Mouse (Mus musculus): Measurements from ENCODE around the gene Dda1.

DNA sequence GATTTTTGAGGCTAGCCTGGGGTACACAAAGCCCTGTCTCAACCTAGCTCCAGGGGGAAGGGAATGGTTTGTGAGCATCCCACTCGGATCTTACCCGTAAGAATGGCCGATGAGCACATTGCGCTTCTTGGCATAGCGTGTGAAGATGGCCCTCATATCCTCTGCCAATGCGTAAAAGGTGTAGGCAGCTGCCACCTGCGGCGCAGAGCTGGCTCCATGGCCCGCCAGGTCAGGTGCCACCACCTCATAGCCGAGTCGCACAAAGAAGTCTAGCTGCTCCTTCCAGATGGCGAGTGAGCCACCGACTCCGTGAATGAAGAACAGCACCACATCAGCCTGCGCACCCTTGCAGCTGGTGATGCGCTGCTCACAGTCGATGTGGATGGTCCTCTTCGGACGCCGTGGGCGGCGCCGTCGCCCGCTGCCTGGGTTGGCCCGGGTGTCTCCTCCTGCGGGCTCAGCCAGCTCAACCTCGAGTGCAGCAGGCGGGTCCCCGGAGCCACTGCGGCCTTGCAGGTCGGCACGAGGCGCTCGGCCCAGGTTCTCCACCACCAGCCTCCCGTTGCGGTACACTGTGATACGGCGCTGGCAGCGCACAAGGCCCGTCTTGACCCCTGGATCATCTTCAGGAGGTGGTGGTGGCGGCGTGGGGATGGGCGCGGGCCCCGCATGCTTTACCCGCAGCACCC lies 7.7 kb upstream of the Dda1 start:
- TF ChIP-seq CTCF (IDR thresholded peaks at IDR 0.05; ENCODE audit: low read depth, low read length), result no peak
- no peak for TF ChIP-seq POLR2A (IDR thresholded peaks at IDR 0.05; ENCODE audit: borderline replicate concordance, low read depth, low read length)
